Mouse (Mus musculus): ENCODE results near the gene Arhgap45. TPM values are rescaled to one million over a fixed set of nuclear protein-coding genes. Genes with fewer than 3 reads are reported as not detected.

Gene Arhgap45
- polyA plus RNA-seq, 1 experiment, result 103 TPM

DNA sequence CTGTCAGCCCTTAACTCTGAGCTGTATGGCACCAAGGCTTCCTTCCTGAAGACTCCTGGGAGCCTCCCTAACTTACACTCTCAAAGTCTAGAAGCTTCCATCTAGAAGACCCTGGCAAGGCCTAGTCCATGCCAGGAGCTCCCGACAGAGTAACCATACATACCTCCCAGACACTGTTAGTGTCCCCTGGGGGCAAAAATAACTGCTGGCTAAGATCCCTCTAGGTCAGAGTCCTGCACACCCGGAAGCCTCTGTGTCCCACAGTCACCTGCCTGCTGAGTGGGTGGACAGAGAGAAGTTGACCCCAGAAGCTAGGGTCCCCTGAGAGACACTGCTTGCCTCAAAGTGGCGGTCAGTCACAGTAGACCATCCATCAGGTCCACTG lies 55.1 kb downstream of the Arhgap45 start:
- TF ChIP-seq CTCF (IDR thresholded peaks at IDR 0.05; ENCODE audit: insufficient read depth, low read length), result no peak
- TF ChIP-seq POLR2A (IDR thresholded peaks at IDR 0.05; ENCODE audit: borderline replicate concordance, extremely low read depth, low read depth, low read length), result no peak
- peaks cover 48% of the 10 kb centered on the region for H3K4me1 ChIP-seq (ENCODE audit: control insufficient read depth, insufficient read depth, low read length)
- WGBS, result 40% methylated on average over 3 of the region's 3 CpGs
- H3K4me3 ChIP-seq (replicated peaks; ENCODE audit: extremely low read depth, low read depth, low read length), result no peak overlapping the region
- DNase-seq, result no peak

DNA sequence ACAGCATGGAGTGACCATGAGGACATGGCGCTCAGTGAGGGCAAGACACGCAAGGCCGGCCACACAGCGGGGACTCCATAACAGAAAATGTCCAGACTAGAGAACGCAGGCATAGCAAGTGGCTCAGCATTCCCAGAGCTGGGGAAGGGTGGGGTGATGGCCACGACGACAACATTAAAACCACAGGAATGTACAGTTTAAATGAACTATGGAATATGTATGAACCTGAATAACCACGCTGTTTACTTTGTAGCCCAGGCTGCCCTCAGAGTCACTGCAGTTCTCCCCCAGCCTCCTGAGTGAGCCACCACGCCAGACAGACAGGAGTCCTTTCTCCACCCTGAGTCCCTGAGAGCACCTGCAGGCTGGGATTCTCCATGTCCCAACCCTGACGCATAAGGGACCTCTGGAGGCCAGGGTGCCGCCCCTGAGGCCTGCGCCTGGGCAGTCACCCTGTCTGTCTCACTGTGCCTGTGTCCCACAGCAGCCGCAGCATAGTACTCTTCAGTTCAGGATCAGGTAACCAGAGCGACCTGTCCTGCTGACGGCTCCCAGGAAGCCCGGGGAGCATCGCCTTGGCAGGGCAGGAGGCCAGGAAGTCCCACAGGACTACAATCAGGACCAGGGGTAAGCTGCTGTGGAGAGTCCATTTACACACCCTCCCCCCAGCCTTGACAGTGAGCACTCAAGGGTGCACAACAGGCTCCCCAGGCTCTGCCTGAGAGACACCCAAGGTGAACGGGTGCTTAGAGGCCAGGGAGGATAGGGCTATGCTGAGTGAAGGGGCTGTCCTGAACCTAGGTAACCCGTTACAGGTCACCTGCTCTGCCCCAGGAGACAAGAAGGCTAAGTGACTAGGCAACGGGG lies 56.4 kb downstream of the Arhgap45 start:
- TF ChIP-seq CTCF (IDR thresholded peaks at IDR 0.05; ENCODE audit: insufficient read depth, low read length) (no peak), POLR2A (IDR thresholded peaks at IDR 0.05; ENCODE audit: borderline replicate concordance, extremely low read depth, low read depth, low read length) (no peak)
- DNase-seq, result no peak
- 73% methylated on average over 20 of the region's 20 CpGs for WGBS

GRCm38 (mm10) chr10:80074813-80075601 lies 58.6 kb downstream of the Arhgap45 start:
- TF ChIP-seq POLR2A (IDR thresholded peaks at IDR 0.05; ENCODE audit: borderline replicate concordance, extremely low read depth, low read depth, low read length), result peak; percentile 62; the same call in 1 of the 2 replicates
- peak; percentile 47 for TF ChIP-seq CTCF (IDR thresholded peaks at IDR 0.05; ENCODE audit: insufficient read depth, low read length)
- WGBS, result 9% methylated on average over 28 of the region's 28 CpGs
- DNase-seq, result peak; percentile 77
- Histone ChIP-seq H3K4me1 (ENCODE audit: control insufficient read depth, insufficient read depth, low read length) (peaks cover 48% of the 10 kb centered on the region), H3K4me3 (replicated peaks; ENCODE audit: extremely low read depth, low read depth, low read length) (peak overlapping the region; percentile 71)

More for the DNA sequence above, 56.4 kb downstream of the Arhgap45 start:
- Histone ChIP-seq H3K4me1 (ENCODE audit: control insufficient read depth, insufficient read depth, low read length) (peaks cover 48% of the 10 kb centered on the region), H3K4me3 (replicated peaks; ENCODE audit: extremely low read depth, low read depth, low read length) (no peak overlapping the region)

GRCm38 (mm10) chr10:80075924-80076323 lies 59.5 kb downstream of the Arhgap45 start:
- DNase-seq, result no peak
- Histone ChIP-seq H3K4me3 (replicated peaks; ENCODE audit: extremely low read depth, low read depth, low read length) (no peak overlapping the region), H3K4me1 (ENCODE audit: control insufficient read depth, insufficient read depth, low read length) (peaks cover 46% of the 10 kb centered on the region)
- TF ChIP-seq CTCF (IDR thresholded peaks at IDR 0.05; ENCODE audit: insufficient read depth, low read length), result no peak
- TF ChIP-seq POLR2A (IDR thresholded peaks at IDR 0.05; ENCODE audit: borderline replicate concordance, extremely low read depth, low read depth, low read length), result no peak
- WGBS, result 75% methylated on average over 1 of the region's 1 CpGs

GRCm38 (mm10) chr10:80076386-80076785 lies 59.9 kb downstream of the Arhgap45 start:
- Histone ChIP-seq H3K4me3 (replicated peaks; ENCODE audit: extremely low read depth, low read depth, low read length) (no peak overlapping the region), H3K4me1 (ENCODE audit: control insufficient read depth, insufficient read depth, low read length) (peaks cover 41% of the 10 kb centered on the region)
- DNase-seq, result no peak
- TF ChIP-seq POLR2A (IDR thresholded peaks at IDR 0.05; ENCODE audit: borderline replicate concordance, extremely low read depth, low read depth, low read length), result no peak
- TF ChIP-seq CTCF (IDR thresholded peaks at IDR 0.05; ENCODE audit: insufficient read depth, low read length), result no peak
- WGBS, result 87% methylated on average over 4 of the region's 4 CpGs

DNA sequence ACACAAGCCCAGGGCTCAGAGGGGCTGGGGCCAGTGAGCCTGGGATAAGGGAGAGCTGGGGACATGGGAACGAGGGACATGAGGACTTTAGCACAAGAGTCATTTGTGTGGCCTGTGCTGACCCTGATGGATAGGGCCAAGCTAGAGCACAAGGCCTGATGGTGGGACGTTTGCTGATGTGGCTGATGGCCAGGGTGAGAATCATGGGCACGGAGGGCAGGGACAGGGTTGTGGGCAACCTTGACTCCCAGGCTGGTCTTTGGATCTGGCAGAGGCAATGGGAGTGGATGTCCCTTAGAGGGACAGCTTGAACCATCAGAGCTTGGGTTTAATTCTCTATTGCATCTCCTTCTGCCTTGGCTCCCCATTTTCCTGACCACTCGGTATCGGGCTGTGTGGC lies 60.9 kb downstream of the Arhgap45 start:
- TF ChIP-seq CTCF (IDR thresholded peaks at IDR 0.05; ENCODE audit: insufficient read depth, low read length) (no peak), POLR2A (IDR thresholded peaks at IDR 0.05; ENCODE audit: borderline replicate concordance, extremely low read depth, low read depth, low read length) (no peak)
- 89% methylated on average over 5 of the region's 5 CpGs for WGBS
- H3K4me3 ChIP-seq (replicated peaks; ENCODE audit: extremely low read depth, low read depth, low read length), result no peak overlapping the region
- peaks cover 32% of the 10 kb centered on the region for H3K4me1 ChIP-seq (ENCODE audit: control insufficient read depth, insufficient read depth, low read length)
- no peak for DNase-seq

- TF ChIP-seq POLR2A (IDR thresholded peaks at IDR 0.05; ENCODE audit: borderline replicate concordance, extremely low read depth, low read depth, low read length) (no peak), CTCF (IDR thresholded peaks at IDR 0.05; ENCODE audit: insufficient read depth, low read length) (no peak)
- H3K4me3 ChIP-seq (replicated peaks; ENCODE audit: extremely low read depth, low read depth, low read length), result no peak overlapping the region
- no peak for DNase-seq
- WGBS, result 100% methylated on average over 1 of the region's 1 CpGs
- H3K4me1 ChIP-seq (ENCODE audit: control insufficient read depth, insufficient read depth, low read length), result peaks cover 22% of the 10 kb centered on the region
Observed at GRCm38 (mm10) chr10:80078366-80078765, 61.9 kb downstream of the Arhgap45 start.

- TF ChIP-seq CTCF (IDR thresholded peaks at IDR 0.05; ENCODE audit: insufficient read depth, low read length) (no peak), POLR2A (IDR thresholded peaks at IDR 0.05; ENCODE audit: borderline replicate concordance, extremely low read depth, low read depth, low read length) (no peak)
- H3K4me1 ChIP-seq (ENCODE audit: control insufficient read depth, insufficient read depth, low read length), result peaks cover 19% of the 10 kb centered on the region
- WGBS, result 51% methylated on average over 16 of the region's 16 CpGs
- H3K4me3 ChIP-seq (replicated peaks; ENCODE audit: extremely low read depth, low read depth, low read length), result no peak overlapping the region
- no peak for DNase-seq
Observed at GRCm38 (mm10) chr10:80080396-80081070, 64.1 kb downstream of the Arhgap45 start.

Other genes with a start within 250 kb of the Arhgap45 start
- gene Rnf126, start 249.7 kb upstream of the Arhgap45 start, polyA plus RNA-seq (2012; rRNA removed), result 103 and 134 TPM in 2 replicates
- 65.8 and 72.7 TPM in 2 replicates for gene Fstl3, start 239.4 kb upstream of the Arhgap45 start, polyA plus RNA-seq (2012; rRNA removed)
- gene Prss57, start 225.7 kb upstream of the Arhgap45 start, polyA plus RNA-seq (2012; rRNA removed), result 0.20 TPM in 1 of 2 replicates, not detected in the other
- gene Palm, start 223.1 kb upstream of the Arhgap45 start, polyA plus RNA-seq (2012; rRNA removed), result 34.2 and 38.5 TPM in 2 replicates
- gene Misp, start 195.7 kb upstream of the Arhgap45 start, polyA plus RNA-seq (2012; rRNA removed), result 4.0 and 4.8 TPM in 2 replicates
- 224 and 265 TPM in 2 replicates for gene Ptbp1, start 162.2 kb upstream of the Arhgap45 start, polyA plus RNA-seq (2012; rRNA removed)
- gene Prtn3, start 142.2 kb upstream of the Arhgap45 start, polyA plus RNA-seq (2012; rRNA removed), result 3.6 and 5.0 TPM in 2 replicates
- gene Plppr3, start 142.0 kb upstream of the Arhgap45 start, polyA plus RNA-seq (2012; rRNA removed), result 8.4 and 8.9 TPM in 2 replicates
- gene Elane, start 130.4 kb upstream of the Arhgap45 start, polyA plus RNA-seq (2012; rRNA removed), result 0.11 and 0.85 TPM in 2 replicates
- gene Cfd, start 125.8 kb upstream of the Arhgap45 start, polyA plus RNA-seq (2012; rRNA removed), result 297 and 1,797 TPM in 2 replicates
- gene Med16, start 107.7 kb upstream of the Arhgap45 start, polyA plus RNA-seq (2012; rRNA removed), result 76.2 and 79.1 TPM in 2 replicates
- not detected in 2 replicates for gene Gm26602, start 105.8 kb upstream of the Arhgap45 start, polyA plus RNA-seq (2012; rRNA removed)
- 20.9 and 24.4 TPM in 2 replicates for gene Kiss1r, start 99.7 kb upstream of the Arhgap45 start, polyA plus RNA-seq (2012; rRNA removed)
- 129 and 162 TPM in 2 replicates for gene R3hdm4, start 95.4 kb upstream of the Arhgap45 start, polyA plus RNA-seq (2012; rRNA removed)
- 7.8 and 8.6 TPM in 2 replicates for gene Arid3a, start 89.6 kb upstream of the Arhgap45 start, polyA plus RNA-seq (2012; rRNA removed)
- 33.5 and 35.5 TPM in 2 replicates for gene Wdr18, start 56.5 kb upstream of the Arhgap45 start, polyA plus RNA-seq (2012; rRNA removed)
- gene Grin3b, start 45.9 kb upstream of the Arhgap45 start, polyA plus RNA-seq (2012; rRNA removed), result 0.33 TPM in 1 of 2 replicates, not detected in the other
- 294 and 318 TPM in 2 replicates for gene Tmem259, start 32.3 kb upstream of the Arhgap45 start, polyA plus RNA-seq (2012; rRNA removed)
- 387 and 395 TPM in 2 replicates for gene Cnn2, start 28.1 kb upstream of the Arhgap45 start, polyA plus RNA-seq (2012; rRNA removed)
- gene Abca7, start 20.2 kb upstream of the Arhgap45 start, polyA plus RNA-seq (2012; rRNA removed), result 31.4 and 38.2 TPM in 2 replicates
- 199 and 208 TPM in 2 replicates for gene Polr2e, start 23.1 kb downstream of the Arhgap45 start, polyA plus RNA-seq (2012; rRNA removed)
- 581 and 623 TPM in 2 replicates for gene Gpx4, start 30.5 kb downstream of the Arhgap45 start, polyA plus RNA-seq (2012; rRNA removed)
- 83.7 and 85.8 TPM in 2 replicates for gene Sbno2, start 88.9 kb downstream of the Arhgap45 start, polyA plus RNA-seq (2012; rRNA removed)
- 161 and 168 TPM in 2 replicates for gene Stk11, start 99.2 kb downstream of the Arhgap45 start, polyA plus RNA-seq (2012; rRNA removed)
- 709 and 1,054 TPM in 2 replicates for gene Atp5d, start 122.0 kb downstream of the Arhgap45 start, polyA plus RNA-seq (2012; rRNA removed)
- gene Cbarp, start 124.2 kb downstream of the Arhgap45 start, polyA plus RNA-seq (2012; rRNA removed), result 29.9 and 31.5 TPM in 2 replicates
- gene Midn, start 131.6 kb downstream of the Arhgap45 start, polyA plus RNA-seq (2012; rRNA removed), result 110 and 150 TPM in 2 replicates
- 162 and 200 TPM in 2 replicates for gene Cirbp, start 149.3 kb downstream of the Arhgap45 start, polyA plus RNA-seq (2012; rRNA removed)
- 11.2 and 14.0 TPM in 2 replicates for gene 1600002K03Rik, start 156.3 kb downstream of the Arhgap45 start, polyA plus RNA-seq (2012; rRNA removed)
- 3.6 and 4.7 TPM in 2 replicates for gene Efna2, start 162.8 kb downstream of the Arhgap45 start, polyA plus RNA-seq (2012; rRNA removed)
- 39.6 and 42.0 TPM in 2 replicates for gene Mum1, start 209.8 kb downstream of the Arhgap45 start, polyA plus RNA-seq (2012; rRNA removed)
- 421 and 497 TPM in 2 replicates for gene Ndufs7, start 232.5 kb downstream of the Arhgap45 start, polyA plus RNA-seq (2012; rRNA removed)
- gene Gamt, start 244.4 kb downstream of the Arhgap45 start, polyA plus RNA-seq (2012; rRNA removed), result 26.4 and 29.7 TPM in 2 replicates
- gene Dazap1, start 244.8 kb downstream of the Arhgap45 start, polyA plus RNA-seq (2012; rRNA removed), result 65.9 and 68.5 TPM in 2 replicates

Data from lung, adult 2 months (tissue).